ENCODE assay signal across 8 mouse cellular contexts in the genomic region with DNA sequence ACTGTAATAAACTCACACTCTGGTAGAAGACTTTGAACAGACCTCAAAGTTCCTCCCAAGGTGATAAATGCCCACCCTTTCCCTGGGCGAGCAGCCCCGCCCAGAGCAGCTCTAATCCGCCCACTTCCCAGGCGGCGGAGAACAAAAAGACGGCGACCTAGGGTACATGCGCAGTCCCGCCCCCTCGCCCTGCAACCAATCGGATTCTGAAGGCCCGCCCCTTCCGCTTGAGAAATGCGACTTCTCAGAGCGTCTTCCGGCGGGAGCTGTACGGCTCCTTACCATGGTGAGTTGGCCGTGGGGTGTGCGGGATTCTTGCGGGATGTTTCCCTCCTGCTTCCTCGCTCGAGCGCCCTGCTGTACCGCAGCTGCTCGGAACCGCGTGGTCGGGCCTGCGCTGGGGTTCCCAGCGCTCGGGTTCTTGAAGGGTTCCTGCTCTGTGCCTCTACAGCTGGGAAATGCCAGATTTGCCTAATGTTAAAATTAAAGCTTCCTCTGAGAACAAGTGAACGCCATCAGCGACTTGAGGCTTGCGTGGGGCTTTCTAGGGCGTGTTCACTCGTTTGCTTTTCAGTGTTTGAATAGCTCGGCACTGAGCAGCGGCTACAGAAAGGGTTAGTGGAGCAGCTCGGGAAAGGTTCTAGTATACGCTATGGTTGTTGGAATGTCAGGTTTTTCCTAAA. TPM values are rescaled to one million over a fixed set of nuclear protein-coding genes. Genes with fewer than 3 reads are reported as not detected.
DNase-seq lines count a peak whose midpoint lies in the region; ATAC-seq lines count a peak whose summit lies in the region.

Gene Slc30a6, plus strand, starts transcription at position 226 of the 683 bp plus-strand sequence.

- H3K36me3 ChIP-seq in hindbrain, embryonic 16.5 days (ENCODE audit: control insufficient read depth, insufficient read depth, low read length), result no peaks in the 10 kb centered on the region
- H3K36me3 ChIP-seq in macrophage (ENCODE audit: inconsistent target), result no peaks in the 10 kb centered on the region

- H3K4me2 ChIP-seq in hindbrain, embryonic 16.5 days (ENCODE audit: low read length), result peak within 1 kb of the TSS; percentile 82

- H3K27ac ChIP-seq in hindbrain, embryonic 16.5 days (ENCODE audit: low read depth, low read length), result peak within 1 kb of the TSS; percentile 93
- peak within 1 kb of the TSS; percentile 60 for H3K27ac ChIP-seq in macrophage

- H3K79me2 ChIP-seq in macrophage (ENCODE audit: inconsistent target), result peaks cover 44% of the 10 kb centered on the region

- whole genome bisulfite sequencing in hindbrain, embryonic 16.5 days, result under 1% methylated on average over 41 of the region's 41 CpGs
- under 1% methylated on average over 41 of the region's 41 CpGs for WGBS in macrophage (ENCODE audit: missing documents)

- ATAC-seq in hindbrain, embryonic 16.5 days, result peak; percentile 99

- peak within 1 kb of the TSS; percentile 94 for H3K9ac ChIP-seq in hindbrain, embryonic 16.5 days (ENCODE audit: low read depth, low read length)

- DNase-seq in WW6 (ENCODE audit: low read depth, low spot score), result peak; percentile 91
- peak; percentile 86 to 95 for DNase-seq in cerebellum, postnatal 4 days (ENCODE audit: low spot score in 2 of 2)
- DNase-seq in gastrocnemius, adult 18-20 months (ENCODE audit: low spot score), result peak; percentile 97
- peak; percentile 96 to 97 for DNase-seq in left cerebral cortex, adult 18-20 months (ENCODE audit: low spot score in 2 of 2)
- peak; percentile 98 for DNase-seq in right cerebral cortex, adult 18-20 months
- peak; percentile 84 for DNase-seq in urinary bladder, postnatal 10 days (ENCODE audit: low spot score)

- peak within 1 kb of the TSS; percentile 92 for H3K4me3 ChIP-seq in hindbrain, embryonic 16.5 days (ENCODE audit: low read length)
- peak within 1 kb of the TSS; percentile 86 for H3K4me3 ChIP-seq in macrophage (ENCODE audit: inconsistent target)

- peaks cover 11% of the 10 kb centered on the region for H3K4me1 ChIP-seq in hindbrain, embryonic 16.5 days (ENCODE audit: control insufficient read depth, insufficient read depth, low read depth, low read length)

- no peaks in the 10 kb centered on the region for H3K27me3 ChIP-seq in hindbrain, embryonic 16.5 days (replicated peaks; ENCODE audit: control insufficient read depth, insufficient read depth, low read length)

- H3K9me3 ChIP-seq in hindbrain, embryonic 16.5 days (ENCODE audit: control insufficient read depth, low read length), result no peaks in the 10 kb centered on the region

RNA-seq across cellular contexts. Expression of gene Slc30a6, which starts in this region (rescaled TPM):
- total RNA-seq in gastrocnemius, adult 18-20 months (2021), result 1 to 10 TPM; 5.8 to 6.0 TPM
- 30.7 and 31.8 TPM in 2 replicates for polyA plus RNA-seq in hindbrain, embryonic 16.5 days (2015; fragmentation: Nextera tagmentation; extraction: Ambion mirVana)
- total RNA-seq in left cerebral cortex, adult 18-20 months (2021), result 10 to 100 TPM; 11.8 to 15.2 TPM
- total RNA-seq in macrophage (2018; cell fraction: chromatin; rRNA removed), result 100 to 1,000 TPM in 1 of 26 experiments, 10 to 100 TPM in 25; 29.3 to 100 (median 57.0) TPM
- 10 to 100 TPM; 10.6 to 22.9 (median 13.6) TPM for total RNA-seq in macrophage (2018; cell fraction: cytosol; rRNA removed)
- 10 to 100 TPM; 24.1 to 59.8 (median 33.6) TPM for total RNA-seq in macrophage (2018; cell fraction: nucleus; rRNA removed)
- 11.1 to 14.4 TPM (median 14.3 TPM) in 3 replicates for polyA plus RNA-seq in macrophage (2018)

Comparison
In these comparisons a context has a peak if more than half of its experiments do, and no peak if none do; other contexts are left out.
1. Peak in every context shown above with its lines: DNase-seq, ATAC-seq, H3K4me3 ChIP-seq and H3K27ac ChIP-seq.